Mouse (Mus musculus): ENCODE data around the gene Tjp2. TPM values are rescaled to one million over a fixed set of nuclear protein-coding genes. Genes with fewer than 3 reads are reported as not detected.
"Not testable (repeated sequence)": the region's sequence is repeated elsewhere in the genome, so short reads cannot be mapped to it uniquely, and the experiment has no call there.

Gene Tjp2
- total and polyA plus RNA-seq, 3 experiments = 0.03 to 0.11 TPM; not detected in 1

DNA sequence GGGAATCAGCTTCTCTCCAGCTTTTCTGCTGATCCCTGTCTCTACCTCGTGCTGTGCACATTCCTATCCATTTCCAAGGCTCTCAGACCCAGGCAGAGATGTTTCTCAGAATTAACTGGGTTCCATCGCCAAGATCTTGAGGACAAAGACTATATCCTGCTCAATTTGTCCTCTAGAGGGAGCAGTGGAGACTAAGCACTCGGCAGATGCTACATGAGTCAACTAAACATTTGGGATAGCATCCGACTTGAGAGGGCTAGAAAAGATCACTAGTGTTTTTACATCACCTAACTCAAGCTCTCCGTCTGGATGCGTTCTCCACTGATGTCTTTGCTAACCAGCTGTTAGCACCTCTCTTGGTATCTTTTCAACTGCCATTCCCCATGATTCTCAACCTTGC is 123.6 kb downstream of the Tjp2 start:
- no peaks in the 10 kb centered on the region for H3K9me3 ChIP-seq (replicated peaks)
- no peak for DNase-seq (ENCODE audit: low spot score)
- no peak overlapping the region for H3K4me3 ChIP-seq (ENCODE audit: low read depth, low read length)
- H3K36me3 ChIP-seq (replicated peaks) = no peaks in the 10 kb centered on the region
- peaks cover 13% of the 10 kb centered on the region for H3K27me3 ChIP-seq (ENCODE audit: insufficient read depth, low read length)
- TF ChIP-seq POLR2AphosphoS5 (IDR thresholded peaks at IDR 0.05; ENCODE audit: insufficient replicate concordance, low read depth, low read length) (no peak), CTCF (IDR thresholded peaks at IDR 0.05; ENCODE audit: low read depth, low read length) (peak; percentile 39; the same call in 1 of the 2 replicates)
- no peaks in the 10 kb centered on the region for H3K4me1 ChIP-seq (ENCODE audit: insufficient read depth, low read depth, low read length)
- ATAC-seq (ENCODE audit: extremely low read depth, insufficient number of reproducible peaks, low FRiP score, poor library complexity, severe bottlenecking) = no peak

DNA sequence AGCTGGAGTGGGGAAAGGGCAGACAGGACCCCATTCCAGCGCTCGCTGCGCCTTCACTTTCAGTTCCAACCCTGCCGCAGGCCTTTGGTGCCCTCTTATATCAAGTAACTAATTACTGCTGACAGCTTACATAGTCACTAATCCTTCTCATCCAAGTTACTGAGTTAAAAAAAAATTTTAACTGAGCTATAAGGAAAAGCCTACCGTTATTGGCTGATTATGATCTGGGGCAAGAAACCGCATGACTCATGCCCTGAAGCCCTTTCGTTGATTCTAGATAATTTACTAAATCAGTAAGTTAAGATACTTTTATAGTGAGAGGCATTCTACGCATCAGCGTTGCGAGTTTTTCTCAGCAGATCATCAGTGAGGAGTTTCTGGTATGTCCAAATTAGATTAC is 126.1 kb downstream of the Tjp2 start:
- ATAC-seq (ENCODE audit: extremely low read depth, insufficient number of reproducible peaks, low FRiP score, poor library complexity, severe bottlenecking) = no peak
- Histone ChIP-seq H3K36me3 (replicated peaks) (no peaks in the 10 kb centered on the region), H3K4me3 (ENCODE audit: low read depth, low read length) (no peak overlapping the region), H3K27me3 (ENCODE audit: insufficient read depth, low read length) (peaks cover 13% of the 10 kb centered on the region), H3K9me3 (replicated peaks) (no peaks in the 10 kb centered on the region), H3K4me1 (ENCODE audit: insufficient read depth, low read depth, low read length) (no peaks in the 10 kb centered on the region)
- no peak for DNase-seq (ENCODE audit: low spot score)
- TF ChIP-seq GATA2 (IDR thresholded peaks at IDR 0.05; ENCODE audit: borderline replicate concordance, low read depth, low read length) (no peak), TAL1 (conservative IDR thresholded peaks at IDR 0.05; ENCODE audit: low read depth, low read length) (no peak), CTCF (IDR thresholded peaks at IDR 0.05; ENCODE audit: low read depth, low read length) (no peak), POLR2AphosphoS5 (IDR thresholded peaks at IDR 0.05; ENCODE audit: insufficient replicate concordance, low read depth, low read length) (no peak), GATA1 (IDR thresholded peaks at IDR 0.05; ENCODE audit: borderline replicate concordance, low read length) (no peak)

DNA sequence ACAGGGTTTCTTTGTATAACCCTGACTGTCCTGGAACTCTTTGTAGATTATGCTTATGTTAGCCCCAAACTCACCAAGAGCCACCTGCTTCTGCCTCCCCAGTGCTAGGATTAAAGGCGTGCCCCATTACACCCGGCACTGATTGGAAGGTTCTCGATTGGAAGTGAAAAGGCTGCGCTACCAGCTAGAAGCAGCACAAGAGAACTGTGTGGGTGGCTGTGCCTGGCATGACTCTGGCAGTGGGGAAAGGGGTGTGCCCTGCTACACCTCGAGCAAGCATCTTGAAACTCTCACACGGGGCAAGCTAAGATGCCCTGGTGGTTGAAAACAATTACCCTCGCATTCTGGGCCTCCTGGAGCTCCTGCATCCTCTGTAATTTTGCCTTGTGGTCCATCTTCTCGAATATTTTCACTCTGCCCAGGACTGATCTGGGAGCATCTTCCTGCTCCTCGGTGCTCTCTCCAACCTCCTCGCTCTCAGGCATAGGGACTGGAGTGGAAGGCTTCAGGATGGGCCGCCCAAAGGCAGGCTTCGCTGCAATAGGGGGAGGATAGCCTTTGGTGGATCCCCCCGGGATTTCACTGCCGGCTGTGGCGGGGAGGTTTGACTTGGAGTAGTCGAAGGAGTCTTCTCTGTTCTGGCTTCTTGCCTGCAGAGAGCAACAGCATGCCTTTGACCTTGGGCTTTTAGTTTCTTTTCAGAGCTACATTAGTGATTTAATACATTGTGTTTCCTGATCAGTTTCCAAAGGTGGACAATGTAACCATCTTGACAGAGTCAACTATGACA is 127.0 kb downstream of the Tjp2 start:
- no peak overlapping the region for H3K4me3 ChIP-seq (ENCODE audit: low read depth, low read length)
- DNase-seq (ENCODE audit: low spot score) = no peak
- ATAC-seq (ENCODE audit: extremely low read depth, insufficient number of reproducible peaks, low FRiP score, poor library complexity, severe bottlenecking) = no peak
- no peaks in the 10 kb centered on the region for H3K36me3 ChIP-seq (replicated peaks)
- no peaks in the 10 kb centered on the region for H3K9me3 ChIP-seq (replicated peaks)
- no peaks in the 10 kb centered on the region for H3K4me1 ChIP-seq (ENCODE audit: insufficient read depth, low read depth, low read length)
- TF ChIP-seq GATA1 (IDR thresholded peaks at IDR 0.05; ENCODE audit: borderline replicate concordance, low read length) (no peak), GATA2 (IDR thresholded peaks at IDR 0.05; ENCODE audit: borderline replicate concordance, low read depth, low read length) (no peak), POLR2AphosphoS5 (IDR thresholded peaks at IDR 0.05; ENCODE audit: insufficient replicate concordance, low read depth, low read length) (no peak), TAL1 (conservative IDR thresholded peaks at IDR 0.05; ENCODE audit: low read depth, low read length) (no peak), CTCF (IDR thresholded peaks at IDR 0.05; ENCODE audit: low read depth, low read length) (no peak)
- peaks cover 13% of the 10 kb centered on the region for H3K27me3 ChIP-seq (ENCODE audit: insufficient read depth, low read length)

DNA sequence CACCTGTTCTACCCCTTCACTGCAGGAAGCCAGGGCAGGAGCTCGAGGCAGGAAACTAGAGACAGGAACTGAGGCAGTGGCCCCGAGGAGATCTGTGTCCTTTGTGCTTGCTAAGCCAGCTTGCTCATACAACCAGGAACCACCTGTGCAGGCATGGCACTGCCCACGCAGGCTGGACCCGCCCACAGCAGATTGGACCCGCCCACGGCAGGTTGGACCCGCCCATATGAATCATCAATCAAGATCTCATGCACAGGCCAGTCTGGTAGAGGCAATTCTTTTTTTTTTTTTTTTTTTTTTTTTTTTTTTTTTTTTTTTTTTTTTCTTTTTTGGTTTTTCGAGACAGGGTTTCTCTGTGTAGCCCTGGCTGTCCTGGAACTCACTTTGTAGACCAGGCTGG is 132.8 kb downstream of the Tjp2 start:
- H3K36me3 ChIP-seq (replicated peaks); H3K4me1 ChIP-seq (ENCODE audit: insufficient read depth, low read depth, low read length); DNase-seq (ENCODE audit: low spot score); H3K4me3 ChIP-seq (ENCODE audit: low read depth, low read length); H3K27me3 ChIP-seq (ENCODE audit: insufficient read depth, low read length); H3K9me3 ChIP-seq (replicated peaks); ATAC-seq (ENCODE audit: extremely low read depth, insufficient number of reproducible peaks, low FRiP score, poor library complexity, severe bottlenecking): not testable (repeated sequence)

DNA sequence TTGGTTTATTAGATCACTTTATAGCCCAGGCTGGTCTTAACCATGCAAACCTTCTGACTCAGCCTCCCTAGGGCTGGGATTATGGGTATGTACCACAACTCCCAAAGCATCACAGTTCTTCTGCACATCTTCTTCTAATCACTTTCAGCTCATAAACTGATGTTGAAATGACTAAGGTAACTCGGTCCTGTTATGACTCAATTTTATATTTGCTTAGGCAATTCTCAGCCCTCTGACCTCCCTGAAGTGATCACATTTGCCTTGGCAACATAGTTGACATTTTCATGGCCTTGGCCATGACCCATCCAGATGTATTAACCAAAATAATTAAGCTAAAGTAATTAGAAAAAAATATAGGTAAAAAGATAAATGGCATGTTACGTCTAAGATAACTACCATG is 134.5 kb downstream of the Tjp2 start:
- TF ChIP-seq GATA2 (IDR thresholded peaks at IDR 0.05; ENCODE audit: borderline replicate concordance, low read depth, low read length) (no peak), POLR2AphosphoS5 (IDR thresholded peaks at IDR 0.05; ENCODE audit: insufficient replicate concordance, low read depth, low read length) (no peak), TAL1 (conservative IDR thresholded peaks at IDR 0.05; ENCODE audit: low read depth, low read length) (no peak), CTCF (IDR thresholded peaks at IDR 0.05; ENCODE audit: low read depth, low read length) (no peak), GATA1 (IDR thresholded peaks at IDR 0.05; ENCODE audit: borderline replicate concordance, low read length) (no peak)
- Histone ChIP-seq H3K36me3 (replicated peaks) (no peaks in the 10 kb centered on the region), H3K27me3 (ENCODE audit: insufficient read depth, low read length) (peaks cover 3% of the 10 kb centered on the region; the same call in 1 of the 2 replicates), H3K9me3 (replicated peaks) (no peaks in the 10 kb centered on the region), H3K4me3 (ENCODE audit: low read depth, low read length) (no peak overlapping the region), H3K4me1 (ENCODE audit: insufficient read depth, low read depth, low read length) (no peaks in the 10 kb centered on the region)
- DNase-seq (ENCODE audit: low spot score) = no peak
- ATAC-seq (ENCODE audit: extremely low read depth, insufficient number of reproducible peaks, low FRiP score, poor library complexity, severe bottlenecking) = no peak

DNA sequence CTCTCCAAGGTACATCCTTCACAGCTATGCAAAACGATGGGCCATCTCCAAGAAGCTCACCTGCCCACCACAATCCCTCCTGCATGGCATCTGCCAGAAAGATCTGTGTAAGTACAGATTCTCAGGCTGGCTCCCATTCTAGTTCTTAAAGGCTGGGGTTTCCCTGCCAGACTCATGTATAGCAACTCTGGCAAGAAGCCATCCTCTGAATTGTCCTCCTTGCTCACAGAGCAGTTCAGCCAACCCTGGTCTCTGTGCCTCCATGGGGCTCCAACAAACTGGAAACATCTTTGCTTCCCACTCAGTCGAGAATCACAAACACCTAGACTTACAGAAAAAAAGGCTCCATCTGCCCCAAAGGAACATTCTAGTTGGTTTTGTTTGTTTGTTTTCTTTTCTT is 139.5 kb downstream of the Tjp2 start:
- Histone ChIP-seq H3K36me3 (replicated peaks) (no peaks in the 10 kb centered on the region), H3K9me3 (replicated peaks) (no peaks in the 10 kb centered on the region), H3K4me3 (ENCODE audit: low read depth, low read length) (no peak overlapping the region), H3K4me1 (ENCODE audit: insufficient read depth, low read depth, low read length) (no peaks in the 10 kb centered on the region), H3K27me3 (ENCODE audit: insufficient read depth, low read length) (no peaks in the 10 kb centered on the region)
- no peak for DNase-seq (ENCODE audit: low spot score)
- TF ChIP-seq GATA2 (IDR thresholded peaks at IDR 0.05; ENCODE audit: borderline replicate concordance, low read depth, low read length) (no peak), TAL1 (conservative IDR thresholded peaks at IDR 0.05; ENCODE audit: low read depth, low read length) (no peak), POLR2AphosphoS5 (IDR thresholded peaks at IDR 0.05; ENCODE audit: insufficient replicate concordance, low read depth, low read length) (no peak), GATA1 (IDR thresholded peaks at IDR 0.05; ENCODE audit: borderline replicate concordance, low read length) (no peak), CTCF (IDR thresholded peaks at IDR 0.05; ENCODE audit: low read depth, low read length) (no peak)
- ATAC-seq (ENCODE audit: extremely low read depth, insufficient number of reproducible peaks, low FRiP score, poor library complexity, severe bottlenecking) = no peak

Measured in G1E (cell line).